Mouse (Mus musculus): ENCODE data around the gene Hapln1.

- no peak for TF ChIP-seq CTCF (IDR thresholded peaks at IDR 0.05; ENCODE audit: low read depth)
- no peak for TF ChIP-seq EP300 (IDR thresholded peaks at IDR 0.05; ENCODE audit: low read depth)
Observed at GRCm38 (mm10) chr13:89585144-89585543, 45.5 kb downstream of the Hapln1 start.
